ENCODE assay signal across 22 mouse cellular contexts in the genomic region with DNA sequence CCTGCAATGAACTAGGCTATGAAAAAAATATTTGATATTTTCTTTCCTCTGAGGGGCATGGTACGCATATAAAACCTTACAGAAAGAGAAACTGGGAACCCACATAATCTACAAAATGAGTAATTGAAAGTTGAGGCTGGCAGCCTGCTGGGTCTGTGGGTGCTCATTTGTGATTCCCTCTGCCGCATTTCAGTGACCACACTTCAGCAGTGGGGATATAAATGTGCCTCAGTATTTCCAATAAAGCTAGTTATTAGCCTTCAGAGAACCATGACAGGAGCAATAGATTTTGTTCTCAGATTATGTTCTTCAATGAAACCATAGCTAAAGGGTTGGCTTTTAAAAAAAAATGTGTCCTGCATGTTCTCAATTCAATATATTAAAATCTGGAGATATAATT.
A peak's percentile ranks its signal among the peaks of the same experiment; 100 is the strongest.
DNase-seq lines count a peak whose midpoint lies in the region; ATAC-seq lines count a peak whose summit lies in the region.
"Had no signal": no experiment of that assay in that cellular context is flagged by ENCODE, and none has a peak within 500 bp of the region (broad histone marks: within the 10 kb centered on the region; RNA-seq: fewer than 3 reads in every experiment).

No protein-coding gene starts in this region.

- no peaks in the 10 kb centered on the region for H3K4me1 ChIP-seq in embryonic facial prominence, embryonic 14.5 days (ENCODE audit: control insufficient read depth, insufficient read depth, low read length)
- no peaks in the 10 kb centered on the region for H3K4me1 ChIP-seq in embryonic facial prominence, embryonic 10.5 days
- H3K4me1 ChIP-seq in neural tube, embryonic 14.5 days (ENCODE audit: control insufficient read depth, insufficient read depth, low read length) = no peaks in the 10 kb centered on the region
- H3K4me1 ChIP-seq: embryonic facial prominence, embryonic 12.5 days; embryonic facial prominence, embryonic 15.5 days; forebrain, embryonic 10.5 days; forebrain, embryonic 12.5 days had no signal

- H3K36me3 ChIP-seq in embryonic facial prominence, embryonic 14.5 days (ENCODE audit: control insufficient read depth, insufficient read depth, low read length) = no peaks in the 10 kb centered on the region
- H3K36me3 ChIP-seq in embryonic facial prominence, embryonic 10.5 days (replicated peaks) = no peaks in the 10 kb centered on the region
- no peaks in the 10 kb centered on the region for H3K36me3 ChIP-seq in neural tube, embryonic 14.5 days (ENCODE audit: control insufficient read depth, insufficient read depth, low read length)
- H3K36me3 ChIP-seq: embryonic facial prominence, embryonic 12.5 days; embryonic facial prominence, embryonic 15.5 days; forebrain, embryonic 10.5 days; forebrain, embryonic 12.5 days had no signal

- no peak for ATAC-seq in embryonic facial prominence, embryonic 14.5 days (ENCODE audit: low read depth)
- peak; percentile 71; the same call in 1 of the 2 replicates for ATAC-seq in neural tube, embryonic 14.5 days (ENCODE audit: low read depth)
- ATAC-seq: forebrain, embryonic 14.5 days; forebrain, embryonic 16.5 days had no signal

- H3K9ac ChIP-seq in embryonic facial prominence, embryonic 14.5 days (ENCODE audit: low read depth, low read length) = no peak overlapping the region
- no peak overlapping the region for H3K9ac ChIP-seq in neural tube, embryonic 14.5 days (replicated peaks; ENCODE audit: low read depth, low read length)
- H3K9ac ChIP-seq: embryonic facial prominence, embryonic 12.5 days; embryonic facial prominence, embryonic 15.5 days; forebrain, embryonic 12.5 days had no signal

- H3K4me3 ChIP-seq in embryonic facial prominence, embryonic 14.5 days (ENCODE audit: low read depth, low read length) = no peak overlapping the region
- no peak overlapping the region for H3K4me3 ChIP-seq in embryonic facial prominence, embryonic 10.5 days
- H3K4me3 ChIP-seq in neural tube, embryonic 14.5 days (ENCODE audit: low read depth, low read length) = no peak overlapping the region
- H3K4me3 ChIP-seq: embryonic facial prominence, embryonic 12.5 days; embryonic facial prominence, embryonic 15.5 days; erythroblast, embryonic 14.5 days; forebrain, embryonic 10.5 days; forebrain, embryonic 12.5 days had no signal

- no peaks in the 10 kb centered on the region for H3K27me3 ChIP-seq in embryonic facial prominence, embryonic 14.5 days (replicated peaks; ENCODE audit: control insufficient read depth, insufficient read depth, low read length)
- H3K27me3 ChIP-seq in embryonic facial prominence, embryonic 10.5 days (replicated peaks; ENCODE audit: low read depth, poor library complexity, severe bottlenecking) = no peaks in the 10 kb centered on the region
- no peaks in the 10 kb centered on the region for H3K27me3 ChIP-seq in neural tube, embryonic 14.5 days (ENCODE audit: control insufficient read depth, insufficient read depth, low read length)
- H3K27me3 ChIP-seq: embryonic facial prominence, embryonic 12.5 days; embryonic facial prominence, embryonic 15.5 days; forebrain, embryonic 12.5 days had no signal

- H3K9me3 ChIP-seq in embryonic facial prominence, embryonic 14.5 days (ENCODE audit: control insufficient read depth, low read length) = no peaks in the 10 kb centered on the region
- no peaks in the 10 kb centered on the region for H3K9me3 ChIP-seq in embryonic facial prominence, embryonic 10.5 days
- no peaks in the 10 kb centered on the region for H3K9me3 ChIP-seq in neural tube, embryonic 14.5 days (ENCODE audit: control insufficient read depth, low read length)
- H3K9me3 ChIP-seq: embryonic facial prominence, embryonic 12.5 days; embryonic facial prominence, embryonic 15.5 days; forebrain, embryonic 10.5 days; forebrain, embryonic 12.5 days had no signal

- WGBS in embryonic facial prominence, embryonic 14.5 days = 82% methylated on average over 2 of the region's 2 CpGs
- 86% methylated on average over 2 of the region's 2 CpGs for WGBS in embryonic facial prominence, embryonic 10.5 days
- 63% methylated on average over 2 of the region's 2 CpGs for WGBS in neural tube, embryonic 14.5 days

- no peak overlapping the region for H3K4me2 ChIP-seq in embryonic facial prominence, embryonic 14.5 days (ENCODE audit: low read depth, low read length)
- H3K4me2 ChIP-seq in neural tube, embryonic 14.5 days (ENCODE audit: low read depth, low read length) = no peak overlapping the region
- H3K4me2 ChIP-seq: embryonic facial prominence, embryonic 12.5 days; embryonic facial prominence, embryonic 15.5 days; forebrain, embryonic 12.5 days had no signal

- H3K27ac ChIP-seq in embryonic facial prominence, embryonic 14.5 days (replicated peaks; ENCODE audit: low read depth, low read length) = no peak overlapping the region
- no peak overlapping the region for H3K27ac ChIP-seq in embryonic facial prominence, embryonic 10.5 days (replicated peaks)
- H3K27ac ChIP-seq in neural tube, embryonic 14.5 days (ENCODE audit: low read depth, low read length) = no peak overlapping the region
- H3K27ac ChIP-seq: embryonic facial prominence, embryonic 12.5 days; embryonic facial prominence, embryonic 15.5 days; forebrain, embryonic 10.5 days; forebrain, embryonic 12.5 days had no signal

- peak; percentile 13 for DNase-seq in embryonic facial prominence, embryonic 14.5 days (ENCODE audit: low spot score)
- DNase-seq in embryonic facial prominence, embryonic 10.5 days (ENCODE audit: low spot score) = no peak
- DNase-seq in neural tube, embryonic 10.5 days (ENCODE audit: extremely low spot score, low spot score) = no peak
- no peak for DNase-seq in right cerebral cortex, postnatal 14 days
- DNase-seq: adrenal gland, adult 2 months; adrenal gland, postnatal 10 days; adrenal gland, postnatal 25 days; cerebellum, adult 11 months; cerebellum, adult 18-20 months; cerebellum, adult 8-10 months; cerebellum, adult 9-11 months; cerebellum, postnatal 14 days; cerebellum, postnatal 36 days; embryo, embryonic 11 days had no signal
